Mouse (Mus musculus) heart, postnatal 4 days (tissue): ENCODE results near the gene Chchd6. TPM values are rescaled to one million over a fixed set of nuclear protein-coding genes. Genes with fewer than 3 reads are reported as not detected.
A peak's percentile ranks its signal among the peaks of the same experiment; 100 is the strongest.

Experiments used
- DNase-seq: peaks from one replicate; pipeline ENCODE4 v3.0.0; 2021
- total RNA-seq, 2 experiments: library from RNA; stranded (reverse); gene quantifications; 2 replicates each; pipeline ENCODE4 v1.2.3; 2021

The Chchd6 gene
- total RNA-seq, 2 experiments from 2014 or later = 18.8 to 19.8 TPM

DNA sequence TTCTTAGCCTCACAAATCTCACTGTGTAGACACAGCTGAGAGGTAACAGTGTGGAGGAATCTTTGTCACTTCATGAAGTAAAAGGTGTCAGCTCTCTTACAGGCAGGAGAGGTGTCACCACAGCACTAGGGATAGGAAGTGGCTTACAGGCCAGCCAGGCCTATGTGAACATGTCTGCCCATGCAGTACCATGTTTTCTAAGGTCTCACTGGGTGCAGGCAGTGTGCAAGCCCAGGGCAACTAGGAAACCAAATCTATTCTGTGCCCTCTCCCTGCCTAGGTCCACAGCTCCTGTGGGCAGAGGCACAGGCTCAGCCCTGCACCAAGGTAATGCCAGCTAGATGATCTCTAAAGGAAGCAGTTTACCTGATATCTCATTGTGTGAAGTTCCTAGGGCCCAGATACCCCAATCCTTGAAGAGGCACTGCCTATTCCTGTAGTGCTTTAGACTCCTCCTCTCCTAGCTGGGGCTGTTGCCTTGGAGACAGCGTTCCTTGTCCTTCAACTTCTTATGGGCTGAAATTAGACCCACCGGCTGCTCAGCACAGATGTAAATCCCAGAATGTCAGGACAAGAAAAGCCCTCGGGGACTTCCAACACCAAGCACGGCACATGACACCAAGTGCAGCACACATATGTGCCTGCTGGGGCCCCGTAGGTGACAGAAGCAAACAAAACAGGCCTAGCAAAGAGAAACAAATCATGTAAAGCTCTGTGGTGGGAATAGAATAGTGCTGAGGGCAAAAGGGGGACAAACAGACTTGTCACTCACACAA, 10.6 kb downstream of the Chchd6 start:
- no peak for DNase-seq

DNA sequence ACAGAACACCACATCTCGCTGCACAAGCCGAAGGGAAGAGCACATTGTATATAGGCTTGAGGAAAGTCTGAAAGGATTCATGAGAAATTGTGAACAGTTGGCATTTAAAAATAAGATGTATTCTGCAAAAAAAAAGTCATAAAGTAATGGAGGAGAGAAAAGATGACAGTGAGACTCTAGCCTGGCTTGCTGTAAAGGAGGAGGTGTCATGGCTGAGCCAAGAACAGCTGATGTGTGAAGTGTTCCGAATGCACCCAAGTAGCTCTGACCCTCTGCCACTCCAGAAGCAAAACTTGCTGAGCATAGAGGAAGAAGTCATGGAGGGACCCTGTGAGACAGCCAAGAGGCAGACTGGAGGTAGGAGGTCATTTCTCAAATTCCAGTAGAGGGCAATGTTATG, 12.3 kb downstream of the Chchd6 start:
- no peak for DNase-seq

DNA sequence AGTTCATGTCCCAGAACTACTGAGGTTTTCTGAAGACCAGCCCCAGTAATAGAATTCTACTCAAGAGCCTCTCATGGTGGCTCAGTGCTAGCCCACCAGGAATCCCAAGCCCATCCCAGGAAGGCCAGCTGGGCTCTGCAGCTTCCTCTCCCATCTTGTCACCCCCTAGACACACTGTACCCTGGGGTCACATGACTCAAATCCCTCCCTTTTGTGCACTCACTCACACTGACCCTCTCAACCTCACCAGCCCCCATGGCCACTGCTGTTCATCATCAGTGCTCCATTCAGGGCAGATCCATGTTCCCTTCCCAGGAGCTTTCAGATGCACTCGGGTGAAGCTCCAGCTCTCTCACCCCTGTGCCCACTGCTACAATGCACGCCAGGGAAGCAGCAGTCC, 20.8 kb downstream of the Chchd6 start:
- DNase-seq = no peak

DNA sequence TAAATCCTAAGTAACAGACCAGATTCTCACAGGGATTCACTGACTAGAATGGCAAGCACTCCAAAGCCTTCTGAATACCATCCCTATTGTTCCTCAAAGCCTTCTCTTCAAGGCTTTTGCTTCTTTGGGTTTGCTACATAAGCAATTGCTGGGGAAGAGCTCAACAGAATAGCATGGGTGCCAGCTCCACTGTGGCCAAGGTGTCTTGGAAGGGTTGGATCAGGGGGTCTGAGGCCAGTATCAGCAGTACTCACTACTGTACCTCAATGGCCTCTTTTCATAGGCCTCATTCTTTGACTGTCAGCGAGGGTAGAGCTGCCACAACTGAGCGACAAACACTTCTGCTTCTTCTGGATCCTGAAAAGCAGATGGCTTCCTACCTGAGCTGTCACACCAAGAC, 21.7 kb downstream of the Chchd6 start:
- no peak for DNase-seq

DNA sequence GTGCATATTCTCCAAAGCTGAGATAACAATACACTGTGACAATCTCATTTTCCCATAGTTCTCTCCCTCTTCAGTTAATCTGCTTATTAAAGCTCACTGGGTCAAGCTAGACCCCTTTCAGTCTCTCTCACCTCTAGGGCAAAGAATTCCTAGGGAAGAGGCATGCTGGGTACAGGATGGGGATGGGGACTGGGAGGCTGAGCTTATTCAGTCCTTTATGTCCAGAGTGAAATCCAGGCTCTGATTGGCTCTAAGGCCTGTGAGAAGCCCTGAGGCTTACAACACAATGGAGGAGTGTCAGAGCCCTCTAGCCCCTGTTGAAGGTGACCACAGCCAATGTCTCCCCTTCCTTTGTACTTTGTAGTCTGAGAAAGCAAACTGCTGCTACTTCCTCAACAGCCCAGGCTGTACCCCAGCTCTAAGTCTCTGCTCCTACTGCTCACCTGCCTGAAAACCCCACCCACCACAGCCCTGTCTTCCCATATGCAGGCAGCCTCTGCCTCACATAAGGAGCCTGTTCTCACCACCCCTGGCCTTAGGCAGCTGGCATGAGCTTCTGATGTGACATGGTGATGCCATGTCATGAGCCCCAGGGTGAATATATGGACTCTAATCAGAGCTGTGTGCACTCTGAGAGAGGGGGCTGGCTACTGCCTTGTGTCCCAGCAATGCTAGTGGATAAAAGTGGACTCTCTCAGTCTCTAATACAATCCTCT, 22.4 kb downstream of the Chchd6 start:
- no peak for DNase-seq

DNA sequence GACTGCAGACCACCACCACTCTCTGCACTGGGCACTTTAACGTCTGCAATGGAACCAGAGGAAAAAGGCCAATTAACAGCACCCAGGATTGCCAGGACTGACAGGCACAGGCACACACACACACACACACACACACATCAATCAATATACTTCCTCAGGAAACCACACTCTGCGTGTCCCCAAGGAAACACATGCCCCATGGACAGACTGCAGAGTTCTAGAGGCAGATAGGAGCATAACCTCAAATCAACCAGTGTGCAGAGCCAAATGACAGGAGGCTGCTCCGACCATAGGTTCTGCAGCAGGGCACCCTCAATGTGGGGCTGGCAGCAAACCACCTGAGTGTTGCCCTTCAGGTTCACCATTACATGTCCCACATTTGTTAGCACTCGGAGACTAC, 26.1 kb downstream of the Chchd6 start:
- no peak for DNase-seq

DNA sequence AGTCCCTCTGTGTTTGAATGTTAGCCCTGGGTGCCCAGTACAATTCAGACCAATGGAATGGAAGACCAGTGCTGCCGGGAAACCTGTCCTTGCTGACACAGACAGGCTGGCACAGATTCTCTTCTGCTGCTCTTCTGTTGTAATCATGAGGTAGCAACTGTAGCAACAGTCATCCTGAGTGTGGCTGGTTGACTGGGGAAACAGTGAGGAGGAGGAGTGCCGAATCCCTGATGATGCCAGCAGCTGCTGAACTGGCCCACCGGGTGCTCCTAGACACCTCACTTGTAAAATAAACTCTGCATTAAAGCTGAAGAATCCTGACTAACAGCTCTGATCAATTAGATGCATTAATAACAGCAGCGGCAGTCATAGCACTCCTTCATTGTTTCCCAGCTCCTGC, 28.7 kb downstream of the Chchd6 start:
- DNase-seq = no peak

DNA sequence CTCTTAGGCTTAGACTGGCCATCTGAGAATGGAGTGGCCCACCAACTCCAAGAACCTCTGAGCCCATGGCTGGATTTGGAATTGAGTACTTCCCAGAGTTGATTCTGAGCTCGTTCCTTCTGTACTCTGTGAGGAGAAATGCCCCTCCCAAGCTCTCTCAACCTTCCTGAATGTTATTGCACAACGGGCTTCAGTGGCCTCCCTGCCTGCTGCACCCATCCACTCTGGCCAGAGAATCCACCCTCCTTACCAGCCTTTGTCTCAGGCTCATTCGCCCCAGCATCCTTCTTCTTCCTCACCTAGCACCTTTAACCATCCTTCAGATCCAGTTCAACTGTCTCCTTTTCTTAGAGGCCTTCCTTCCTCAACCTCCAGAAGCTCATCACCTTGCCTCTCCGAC, 32.1 kb downstream of the Chchd6 start:
- no peak for DNase-seq

DNA sequence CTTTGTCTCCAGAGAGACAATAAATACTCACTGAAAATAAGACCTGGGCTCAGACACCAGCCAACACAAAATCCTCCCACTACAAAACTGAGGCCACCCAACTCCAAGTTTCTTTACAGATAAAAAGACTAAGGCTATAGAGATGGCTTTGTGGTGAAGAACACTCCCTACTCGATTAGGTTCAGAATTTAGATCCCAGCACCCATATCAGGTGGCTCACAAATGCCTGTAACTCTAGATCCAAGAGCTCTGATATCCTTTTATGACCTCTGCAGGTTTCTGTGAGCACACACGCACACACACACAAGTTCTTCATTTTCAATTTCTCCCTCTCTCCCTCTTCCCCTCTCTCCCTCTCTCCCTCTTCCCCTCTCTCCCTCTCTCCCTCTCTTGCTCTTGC, 34.6 kb downstream of the Chchd6 start:
- no peak for DNase-seq

DNA sequence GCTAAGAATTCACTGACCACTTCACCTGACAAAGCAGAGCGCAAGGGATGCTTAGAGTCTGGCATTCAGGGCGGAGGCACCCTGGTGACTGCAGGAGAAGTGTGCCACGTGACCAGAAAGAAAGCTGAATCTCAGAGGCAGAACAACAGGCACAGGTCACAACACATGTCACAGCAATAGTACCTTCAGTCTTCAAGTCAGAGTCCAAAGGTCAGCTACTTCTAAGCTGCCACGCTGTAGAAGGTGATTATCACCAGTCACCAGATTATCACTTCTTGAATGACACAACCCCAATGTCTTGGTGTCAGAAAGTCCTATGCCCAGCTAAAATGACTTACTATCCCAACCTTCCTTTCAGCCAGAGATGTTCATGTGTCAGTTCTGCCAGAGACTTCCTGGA, 37.8 kb downstream of the Chchd6 start:
- DNase-seq = no peak

DNA sequence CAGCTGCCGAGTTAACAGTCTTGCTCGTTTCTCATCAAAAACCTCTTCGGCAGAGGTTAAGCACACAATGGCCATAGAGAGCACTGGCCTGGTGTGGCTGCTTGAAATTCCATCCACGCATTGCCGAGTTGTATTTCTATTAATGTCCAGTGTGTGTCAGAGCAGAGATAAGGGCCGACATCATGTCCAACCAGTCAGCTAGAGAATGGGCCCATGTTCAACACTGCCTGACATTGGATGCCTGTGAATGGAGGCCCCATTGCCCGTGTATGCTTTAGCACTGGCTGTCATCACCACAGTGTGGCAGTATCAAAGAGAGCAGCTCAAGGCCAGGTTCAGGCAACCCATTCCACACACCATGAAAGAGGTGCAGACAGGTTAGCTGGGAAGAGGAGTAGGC, 38.9 kb downstream of the Chchd6 start:
- peak; percentile 22 for DNase-seq

DNA sequence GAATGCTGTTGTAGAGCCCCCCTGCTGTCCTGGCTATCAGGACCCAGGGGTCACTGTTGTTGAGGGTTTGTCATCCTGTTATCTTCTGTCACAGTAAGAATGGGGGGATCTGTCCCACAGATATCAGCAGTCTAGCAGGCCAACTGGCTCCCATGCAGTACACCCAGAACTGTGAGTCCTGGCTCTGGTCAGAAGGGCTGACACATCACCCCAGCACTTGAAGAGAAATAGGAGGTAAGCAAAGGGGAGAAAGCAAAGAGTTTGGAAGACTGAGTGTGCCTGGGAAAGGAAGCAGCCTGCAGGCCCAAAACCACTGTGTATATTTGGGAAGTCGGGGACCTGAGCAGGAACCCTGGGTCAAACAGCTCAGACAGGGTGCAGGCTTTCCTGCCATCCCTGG, 39.5 kb downstream of the Chchd6 start:
- no peak for DNase-seq

DNA sequence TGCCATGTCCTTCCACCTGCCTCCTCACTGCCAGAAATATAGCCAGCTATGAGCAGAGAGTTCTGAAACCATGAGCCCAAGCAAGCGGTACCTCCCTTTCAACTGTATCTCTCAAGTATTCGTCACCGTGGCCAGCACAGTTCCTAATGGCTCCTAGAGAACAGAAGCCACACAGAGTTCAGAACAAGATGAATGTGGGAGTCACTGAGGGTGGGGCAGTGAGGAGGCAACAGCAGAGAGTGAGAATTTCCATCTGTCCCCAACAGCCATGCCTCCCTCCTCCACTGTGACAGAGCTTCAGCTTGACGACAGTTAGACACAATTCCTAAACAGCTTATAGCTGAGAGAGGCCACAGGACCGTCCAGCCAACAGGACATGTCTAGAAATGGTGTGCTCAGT, 41.4 kb downstream of the Chchd6 start:
- DNase-seq = no peak

DNA sequence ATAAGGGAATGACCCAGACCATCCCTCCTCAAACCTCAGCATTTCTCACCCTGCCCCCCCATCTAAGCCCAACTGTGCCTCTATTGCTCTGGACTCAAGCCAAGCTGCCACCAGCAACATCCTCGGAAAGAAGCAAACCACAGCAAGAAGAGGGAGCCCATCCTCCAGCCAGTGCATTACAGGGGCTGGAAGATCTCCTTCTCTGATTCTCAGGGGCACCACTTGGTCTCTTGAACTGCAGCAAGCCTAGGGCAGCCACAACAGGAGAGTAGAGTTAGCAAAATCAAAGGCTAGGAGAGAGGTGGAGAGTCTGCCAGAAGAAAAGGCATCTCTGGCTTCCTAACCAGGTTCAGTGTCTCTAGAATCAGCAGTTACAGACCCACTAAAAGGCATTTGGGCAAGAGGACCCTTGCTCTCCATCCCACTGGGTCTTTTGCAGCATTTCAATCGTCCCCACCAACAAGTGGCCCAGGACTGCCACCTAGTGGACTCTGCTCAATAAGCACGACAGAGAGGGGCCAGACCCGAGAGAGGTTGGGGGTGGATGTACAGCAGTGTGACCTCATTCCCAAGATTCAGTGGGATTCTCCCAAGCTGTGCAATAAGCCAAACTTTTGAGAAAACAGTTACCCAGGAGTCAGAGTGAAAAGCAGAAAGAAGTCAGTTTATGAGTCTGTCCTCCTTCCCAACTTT, 42.3 kb downstream of the Chchd6 start:
- peak; percentile 93 for DNase-seq

DNA sequence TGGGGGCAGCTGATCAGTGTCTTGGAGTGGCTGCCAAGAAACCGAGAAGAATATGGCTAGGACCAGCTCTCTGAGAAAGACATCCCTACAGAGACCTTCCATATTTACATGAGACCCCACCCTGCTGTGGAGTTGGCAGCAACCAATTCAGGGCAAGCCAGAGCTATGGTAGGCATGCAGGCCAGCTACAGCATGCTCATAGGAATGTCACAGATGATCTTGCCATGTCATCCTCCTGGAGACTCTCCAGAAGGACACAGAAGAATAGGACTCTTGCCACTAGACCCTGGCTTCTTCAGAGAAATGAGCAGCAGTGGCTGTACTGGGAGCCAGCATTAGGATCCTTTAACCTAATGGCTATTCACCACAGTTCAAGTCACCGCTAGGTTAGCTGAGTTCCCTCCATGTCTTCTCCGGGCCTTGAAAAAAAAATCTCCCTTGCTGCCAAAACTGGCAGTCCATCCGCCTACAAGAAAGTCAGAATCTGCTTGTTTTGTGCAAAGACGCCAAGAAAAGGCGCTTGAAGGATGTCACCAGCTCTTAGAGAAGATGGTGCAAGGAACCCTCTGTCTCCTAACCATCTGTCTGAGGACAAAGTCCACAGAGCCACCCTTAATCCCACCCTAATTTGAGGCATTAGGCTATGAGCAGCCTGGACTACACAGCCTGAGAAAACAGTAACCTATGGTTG, 43.0 kb downstream of the Chchd6 start:
- DNase-seq = no peak

DNA sequence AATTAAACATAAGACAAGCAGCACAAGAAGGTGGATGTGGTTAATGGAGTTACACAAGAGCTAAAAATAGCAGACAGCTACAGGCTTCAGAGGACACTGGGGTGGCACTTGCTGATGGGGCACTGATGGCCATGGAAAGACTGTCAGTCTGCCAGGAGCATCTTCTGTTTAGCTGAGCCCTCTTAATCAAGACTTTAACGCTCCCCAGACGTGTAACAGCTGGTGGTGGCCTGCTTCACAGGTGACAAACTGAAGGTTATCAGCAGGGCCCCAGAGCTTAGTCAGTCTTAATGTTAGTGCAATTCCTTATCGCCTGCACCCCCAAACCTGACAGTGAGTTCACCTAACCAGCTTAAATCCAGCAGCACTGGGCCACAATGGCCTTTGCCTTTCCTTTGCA, 46.3 kb downstream of the Chchd6 start:
- no peak for DNase-seq

DNA sequence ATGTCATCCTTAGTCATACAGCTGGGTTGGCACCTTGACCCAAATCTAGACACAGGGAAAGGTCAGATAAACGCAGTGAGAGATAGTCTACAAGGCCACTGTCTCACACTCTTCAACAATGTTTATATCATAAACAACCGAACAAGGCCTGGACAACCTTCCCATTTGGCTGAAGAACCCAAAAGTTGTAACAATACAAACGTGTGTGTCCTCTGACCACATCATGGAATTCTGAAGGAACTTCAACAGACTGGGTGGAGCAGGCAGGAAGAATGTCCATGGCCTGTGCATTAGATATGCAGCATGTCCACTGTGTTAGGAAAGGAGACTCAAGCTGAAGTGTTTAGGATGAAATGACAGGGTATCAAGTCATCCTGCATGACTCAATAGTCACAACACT, 47.5 kb downstream of the Chchd6 start:
- DNase-seq = no peak

DNA sequence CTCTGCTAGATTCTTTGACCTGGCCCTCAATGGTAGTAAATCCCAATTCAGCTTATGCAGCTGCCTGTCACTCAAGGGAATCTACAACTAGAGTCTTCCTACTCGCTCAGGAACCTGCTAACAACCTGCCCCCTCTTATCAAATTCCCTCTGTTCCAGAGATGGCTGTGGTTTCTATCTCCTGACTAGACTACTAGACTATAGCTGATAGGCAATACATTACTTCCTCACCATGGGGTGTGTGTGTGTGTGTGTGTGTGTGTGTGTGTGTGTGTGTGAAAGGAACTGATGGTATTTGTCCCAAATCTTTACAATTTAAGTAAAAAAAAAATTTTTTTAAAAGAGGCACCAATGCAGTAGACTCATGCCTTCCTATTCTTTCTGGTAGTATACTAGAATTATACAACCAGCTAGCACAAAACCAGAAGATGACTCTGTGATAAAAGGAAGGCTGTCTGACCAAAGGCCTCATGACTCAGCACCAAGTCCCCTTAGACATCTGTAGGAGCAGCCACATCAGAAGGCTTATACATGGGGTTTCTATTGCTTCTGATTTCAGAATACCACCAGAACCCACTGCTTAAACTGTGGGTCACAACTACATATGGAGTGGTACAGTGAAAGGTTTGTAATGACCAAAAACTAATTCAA, 57.2 kb downstream of the Chchd6 start:
- DNase-seq = no peak

DNA sequence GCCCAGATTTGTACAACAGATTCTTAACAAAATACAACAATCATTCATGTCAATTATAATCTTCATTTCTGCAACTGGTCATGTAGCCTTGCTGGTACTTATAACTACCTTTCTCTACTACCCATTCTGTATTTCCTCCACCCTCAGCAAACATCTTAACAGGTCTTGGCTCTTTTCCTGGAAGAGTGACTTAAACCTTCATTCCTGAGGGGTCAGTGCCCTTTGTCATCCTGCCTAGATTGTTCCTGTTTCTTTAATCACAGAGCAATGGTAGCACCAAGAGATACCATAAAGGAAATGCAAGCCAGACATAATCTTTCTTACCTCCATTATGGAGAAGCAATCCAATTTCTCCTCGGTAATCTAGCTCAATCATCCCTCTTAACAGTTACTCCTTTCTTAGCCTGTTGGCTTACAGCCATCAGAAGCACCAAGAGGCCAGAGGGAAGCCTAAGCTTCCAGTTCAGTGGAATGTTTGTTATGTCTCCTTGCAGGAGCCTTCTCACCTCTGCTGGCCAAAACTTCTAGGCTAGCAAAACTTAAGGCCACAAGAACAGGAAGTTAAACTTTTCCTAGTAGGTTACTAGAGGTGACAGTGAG, 59.7 kb downstream of the Chchd6 start:
- DNase-seq = no peak

DNA sequence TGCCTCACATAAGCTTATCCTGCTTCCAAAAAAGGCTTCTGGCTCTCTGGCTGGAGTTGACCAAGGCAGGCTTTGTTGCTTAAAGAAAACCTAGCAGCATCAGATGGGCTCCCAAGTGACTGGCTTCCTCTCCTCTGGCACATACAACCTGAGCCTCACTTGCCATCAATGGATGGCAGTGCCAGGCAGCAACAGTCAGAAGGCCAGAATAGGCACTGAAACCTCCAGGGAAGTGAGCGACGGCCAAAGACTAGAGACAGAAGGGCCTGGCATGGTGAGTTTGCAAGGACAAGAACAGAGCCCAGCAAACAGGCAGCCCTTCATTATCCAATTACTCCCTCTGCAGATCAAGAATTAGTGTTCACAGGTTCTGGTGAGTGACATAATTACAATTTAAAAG, 70.7 kb downstream of the Chchd6 start:
- DNase-seq = no peak

DNA sequence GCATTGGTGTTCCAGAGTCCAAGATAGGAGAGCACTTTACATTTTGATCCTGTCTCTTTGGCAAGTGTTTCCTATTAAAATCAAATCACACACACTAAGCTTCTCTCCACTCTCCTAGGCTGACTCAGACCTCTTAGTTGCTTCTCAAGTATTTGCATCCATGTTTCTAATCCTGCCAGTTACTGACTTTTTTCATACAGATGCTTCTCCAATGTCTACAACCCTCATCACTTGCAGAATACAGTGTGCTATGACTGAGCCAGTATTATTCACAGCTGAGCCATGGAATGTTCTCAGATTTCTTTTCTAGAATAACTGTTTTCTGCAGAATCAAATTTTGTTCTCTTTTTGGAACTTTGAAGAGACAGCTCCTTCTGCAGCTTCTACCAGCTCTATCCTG, 85.3 kb downstream of the Chchd6 start:
- no peak for DNase-seq

DNA sequence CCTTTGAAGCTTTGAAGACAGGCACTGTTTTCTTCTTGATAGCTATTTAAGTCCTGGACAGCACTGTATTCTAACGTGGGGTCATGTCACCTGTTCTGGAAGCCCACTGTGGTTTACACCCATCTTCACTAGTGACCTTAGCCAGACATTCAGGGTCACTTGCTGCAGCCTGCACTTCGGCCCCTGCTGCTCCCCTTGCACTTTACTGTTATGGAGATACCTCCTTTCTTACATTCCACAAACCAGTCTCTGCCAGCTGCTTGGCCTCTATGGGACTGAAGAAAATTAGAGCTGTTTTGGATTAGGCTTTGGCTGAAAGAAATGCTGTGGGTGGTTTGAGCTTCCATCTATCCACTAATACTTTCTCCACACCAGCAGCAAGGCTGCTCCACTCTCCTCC, 86.7 kb downstream of the Chchd6 start:
- DNase-seq = no peak
